Mouse (Mus musculus) ES-Bruce4 (cell line): ENCODE results near the gene Map1b. TPM values are rescaled to one million over a fixed set of nuclear protein-coding genes. Genes with fewer than 3 reads are reported as not detected.

Experiments used
- H3K27ac ChIP-seq: 2 replicates; pipeline ENCODE4 v1.5.1; 2012; ENCODE audit warnings: low read length, inconsistent platforms; ENCODE audit not compliant: insufficient read depth
- H3K27me3 ChIP-seq: 2 replicates; pipeline ENCODE4 v1.6.1; 2012; ENCODE audit warnings: mild to moderate bottlenecking, low read length, inconsistent platforms; ENCODE audit not compliant: control insufficient read depth, poor library complexity, insufficient read depth, severe bottlenecking
- H3K36me3 ChIP-seq: 2 replicates; pipeline ENCODE4 v1.6.1; 2012; ENCODE audit warnings: inconsistent platforms, mild to moderate bottlenecking, low read length, moderate library complexity; ENCODE audit not compliant: control insufficient read depth, poor library complexity, insufficient read depth, severe bottlenecking
- H3K4me1 ChIP-seq: one replicate; pipeline ENCODE4 v1.8.1; 2011; ENCODE audit warnings: low read length; ENCODE audit not compliant: control insufficient read depth, insufficient read depth
- H3K4me3 ChIP-seq: 2 replicates; pipeline ENCODE4 v1.5.1; 2011; ENCODE audit warnings: low read depth, mild to moderate bottlenecking, low read length
- H3K9ac ChIP-seq: 2 replicates; pipeline ENCODE4 v1.6.1; 2012; ENCODE audit warnings: low read depth, mild to moderate bottlenecking, inconsistent platforms; ENCODE audit not compliant: poor library complexity, severe bottlenecking
- H3K9me3 ChIP-seq: replicated peaks from 2 replicates; pipeline ENCODE4 v1.6.1; 2012; ENCODE audit warnings: mild to moderate bottlenecking, low read length, inconsistent platforms; ENCODE audit not compliant: control insufficient read depth, poor library complexity, insufficient read depth, severe bottlenecking
- CTCF ChIP-seq: IDR thresholded peaks from one replicate; pipeline ENCODE4 v1.8.1; 2011; ENCODE audit warnings: low read depth, low read length
- EP300 ChIP-seq: IDR thresholded peaks from 2 replicates; pipeline ENCODE4 v1.6.1; 2011; ENCODE audit warnings: low read depth, low read length; ENCODE audit not compliant: insufficient read depth
- POLR2A ChIP-seq: IDR thresholded peaks from one replicate; pipeline ENCODE4 v1.8.1; 2011; ENCODE audit warnings: low read length; ENCODE audit not compliant: insufficient read depth
- polyA plus RNA-seq: library from polyadenylated mRNA; stranded (reverse); fragments of >200 nt; gene quantifications from 2 replicates; pipeline ENCODE4 v1.2.4, GENCODE M21; 2011; ENCODE audit warnings: low read depth; ENCODE audit not compliant: missing spikeins, insufficient read depth, insufficient read length

Gene Map1b
- polyA plus RNA-seq, 1 experiment = 47.9 TPM

- H3K36me3 ChIP-seq = no peaks in the 10 kb centered on the region
- no peak overlapping the region for H3K9ac ChIP-seq
- no peaks in the 10 kb centered on the region for H3K9me3 ChIP-seq
- H3K27me3 ChIP-seq = no peaks in the 10 kb centered on the region
- no peak for TF ChIP-seq POLR2A
- no peak for TF ChIP-seq CTCF
- TF ChIP-seq EP300 = no peak
- no peak overlapping the region for H3K27ac ChIP-seq
- no peak overlapping the region for H3K4me3 ChIP-seq
- H3K4me1 ChIP-seq = no peaks in the 10 kb centered on the region
Observed at GRCm38 (mm10) chr13:99496106-99496505, 20.2 kb downstream of the Map1b start.

- Histone ChIP-seq H3K4me3 (no peak overlapping the region), H3K27ac (no peak overlapping the region), H3K9me3 (no peaks in the 10 kb centered on the region), H3K4me1 (no peaks in the 10 kb centered on the region), H3K9ac (no peak overlapping the region), H3K36me3 (no peaks in the 10 kb centered on the region), H3K27me3 (no peaks in the 10 kb centered on the region)
- TF ChIP-seq CTCF (no peak), POLR2A (no peak), EP300 (no peak)
Observed at GRCm38 (mm10) chr13:99494416-99494815, 21.9 kb downstream of the Map1b start.

- H3K27me3 ChIP-seq = no peaks in the 10 kb centered on the region
- no peaks in the 10 kb centered on the region for H3K4me1 ChIP-seq
- H3K4me3 ChIP-seq = no peak overlapping the region
- TF ChIP-seq POLR2A (no peak), EP300 (no peak), CTCF (no peak)
- H3K9ac ChIP-seq = no peak overlapping the region
- no peaks in the 10 kb centered on the region for H3K9me3 ChIP-seq
- H3K27ac ChIP-seq = no peak overlapping the region
- H3K36me3 ChIP-seq = no peaks in the 10 kb centered on the region
Observed at GRCm38 (mm10) chr13:99493304-99493904, 22.9 kb downstream of the Map1b start.

GRCm38 (mm10) chr13:99492619-99493303, 23.6 kb downstream of the Map1b start:
- no peaks in the 10 kb centered on the region for H3K9me3 ChIP-seq
- TF ChIP-seq POLR2A (no peak), CTCF (no peak), EP300 (no peak)
- H3K4me1 ChIP-seq = no peaks in the 10 kb centered on the region
- H3K36me3 ChIP-seq = no peaks in the 10 kb centered on the region
- H3K9ac ChIP-seq = no peak overlapping the region
- H3K4me3 ChIP-seq = no peak overlapping the region
- no peaks in the 10 kb centered on the region for H3K27me3 ChIP-seq
- H3K27ac ChIP-seq = no peak overlapping the region

GRCm38 (mm10) chr13:99489998-99490397, 26.3 kb downstream of the Map1b start:
- no peaks in the 10 kb centered on the region for H3K9me3 ChIP-seq
- no peak overlapping the region for H3K4me3 ChIP-seq
- H3K27ac ChIP-seq = no peak overlapping the region
- no peak overlapping the region for H3K9ac ChIP-seq
- H3K36me3 ChIP-seq = no peaks in the 10 kb centered on the region
- no peaks in the 10 kb centered on the region for H3K4me1 ChIP-seq
- H3K27me3 ChIP-seq = no peaks in the 10 kb centered on the region
- TF ChIP-seq EP300 = no peak
- no peak for TF ChIP-seq POLR2A
- no peak for TF ChIP-seq CTCF

- H3K27me3 ChIP-seq = no peaks in the 10 kb centered on the region
- TF ChIP-seq EP300 = no peak
- no peak for TF ChIP-seq POLR2A
- TF ChIP-seq CTCF = no peak
- H3K9me3 ChIP-seq = no peaks in the 10 kb centered on the region
- H3K27ac ChIP-seq = no peak overlapping the region
- no peak overlapping the region for H3K4me3 ChIP-seq
- no peaks in the 10 kb centered on the region for H3K36me3 ChIP-seq
- no peak overlapping the region for H3K9ac ChIP-seq
- no peaks in the 10 kb centered on the region for H3K4me1 ChIP-seq
Observed at GRCm38 (mm10) chr13:99489175-99489574, 27.2 kb downstream of the Map1b start.
